Mouse (Mus musculus) MEL (cell line): ENCODE data around the gene Tmem150a. TPM values are rescaled to one million over a fixed set of nuclear protein-coding genes. Genes with fewer than 3 reads are reported as not detected.

Experiments used
- DNase-seq: peaks from one replicate; pipeline ENCODE4 v3.0.0; 2011; ENCODE audit warnings: low read depth, low spot score
- H3K27ac ChIP-seq: 2 replicates; pipeline ENCODE4 v1.5.1; 2012; ENCODE audit warnings: low read depth, mild to moderate bottlenecking, control low read depth, low read length, moderate library complexity; ENCODE audit not compliant: control insufficient read depth
- H3K27me3 ChIP-seq, 2 experiments: fragments of 150-350 bp in 1 of 2; sonication (generic) in 1 of 2; 2 replicates each; pipeline ENCODE4 v1.6.1; 2012; ENCODE audit warnings: low read length in 2 of 2, mild to moderate bottlenecking in 2 of 2, improper control_type of control experiment in 1 of 2, moderate library complexity in 1 of 2; ENCODE audit not compliant: insufficient read depth in 2 of 2, control insufficient read depth in 1 of 2
- H3K36me3 ChIP-seq, 2 experiments: 2 replicates each; pipeline ENCODE4 v1.6.1; 2012 to 2014; ENCODE audit warnings: low read length in 2 of 2, improper control_type of control experiment in 1 of 2, inconsistent platforms in 1 of 2, mild to moderate bottlenecking in 1 of 2; ENCODE audit not compliant: insufficient read depth in 2 of 2, control insufficient read depth in 1 of 2
- H3K4me1 ChIP-seq, 2 experiments: fragments of 150-350 bp in 1 of 2; sonication (generic) in 1 of 2; 2 replicates each; pipeline ENCODE4 v1.6.1; 2012; ENCODE audit warnings: low read length in 2 of 2, improper control_type of control experiment in 1 of 2, mild to moderate bottlenecking in 1 of 2; ENCODE audit not compliant: insufficient read depth in 2 of 2, control insufficient read depth in 1 of 2
- H3K4me3 ChIP-seq, 2 experiments: fragments of 150-350 bp in 1 of 2; sonication (generic) in 1 of 2; 2 replicates each; pipeline ENCODE4 v1.5.1; 2012; ENCODE audit warnings: low read depth in 2 of 2, low read length in 2 of 2, mild to moderate bottlenecking in 2 of 2, moderate library complexity in 2 of 2, control low read depth in 1 of 2, improper control_type of control experiment in 1 of 2; ENCODE audit not compliant: control insufficient read depth in 1 of 2, insufficient read depth in 1 of 2
- H3K79me2 ChIP-seq: 2 replicates; pipeline ENCODE4 v1.6.1; 2012; ENCODE audit warnings: mild to moderate bottlenecking, low read length, moderate library complexity; ENCODE audit not compliant: control insufficient read depth, poor library complexity, insufficient read depth
- H3K9ac ChIP-seq: 2 replicates; pipeline ENCODE4 v1.6.1; 2012; ENCODE audit warnings: low read depth, mild to moderate bottlenecking, control low read depth, low read length, moderate library complexity; ENCODE audit not compliant: control insufficient read depth, poor library complexity, severe bottlenecking
- H3K9me3 ChIP-seq: fragments of 150-350 bp; sonication (generic); replicated peaks from 2 replicates; pipeline ENCODE4 v1.6.1; 2012; ENCODE audit warnings: mild to moderate bottlenecking, low read length, improper control_type of control experiment, moderate library complexity; ENCODE audit not compliant: insufficient read depth
- CTCF ChIP-seq, 3 experiments: IDR thresholded peaks in 2 of 3; conservative IDR thresholded peaks in 1 of 3; 2 replicates each; pipeline ENCODE4 v1.5.1; 2011 to 2012; ENCODE audit warnings: low read length in 3 of 3, low read depth in 2 of 3, mild to moderate bottlenecking in 2 of 3, improper control_type of control experiment in 1 of 3, inconsistent platforms in 1 of 3, mixed read lengths in 1 of 3, moderate library complexity in 1 of 3; ENCODE audit not compliant: control insufficient read depth in 1 of 3, insufficient read depth in 1 of 3, poor library complexity in 1 of 3, severe bottlenecking in 1 of 3
- ELF1 ChIP-seq: IDR thresholded peaks from 2 replicates; pipeline ENCODE4 v1.6.1; 2014; ENCODE audit warnings: low read depth, mild to moderate bottlenecking, inconsistent platforms, low read length, improper control_type of control experiment, moderate library complexity
- EP300 ChIP-seq, 2 experiments: IDR thresholded peaks; 2 replicates each; pipeline ENCODE4 v1.6.1; 2011; ENCODE audit warnings: improper control_type of control experiment in 2 of 2, low read length in 2 of 2, low read depth in 1 of 2, mild to moderate bottlenecking in 1 of 2
- ETS1 ChIP-seq: IDR thresholded peaks from 2 replicates; pipeline ENCODE4 v1.6.1; 2012; ENCODE audit warnings: low read depth, mild to moderate bottlenecking, inconsistent platforms, low read length, improper control_type of control experiment, moderate library complexity
- GABPA ChIP-seq: IDR thresholded peaks from 2 replicates; pipeline ENCODE4 v1.6.1; 2012; ENCODE audit warnings: low read depth, mild to moderate bottlenecking, inconsistent platforms, low read length, improper control_type of control experiment, moderate library complexity
- HCFC1 ChIP-seq: IDR thresholded peaks from 2 replicates; pipeline ENCODE4 v1.6.1; 2012; ENCODE audit warnings: low read depth, mild to moderate bottlenecking, inconsistent platforms, low read length, improper control_type of control experiment, moderate library complexity
- JUND ChIP-seq: IDR thresholded peaks from 2 replicates; pipeline ENCODE4 v1.6.1; 2011; ENCODE audit warnings: low read depth, mild to moderate bottlenecking, improper control_type of control experiment, low read length
- KAT2A ChIP-seq: conservative IDR thresholded peaks from 2 replicates; pipeline ENCODE4 v1.6.1; 2012; ENCODE audit warnings: low read depth, low read length, improper control_type of control experiment, inconsistent platforms
- MAFK ChIP-seq: IDR thresholded peaks from 2 replicates; pipeline ENCODE4 v1.6.1; 2011; ENCODE audit warnings: low read depth, mild to moderate bottlenecking, low read length, improper control_type of control experiment, borderline replicate concordance
- MAX ChIP-seq: IDR thresholded peaks from 2 replicates; pipeline ENCODE4 v1.6.1; 2011; ENCODE audit warnings: low read length, improper control_type of control experiment
- MAZ ChIP-seq: IDR thresholded peaks from 2 replicates; pipeline ENCODE4 v1.6.1; 2012; ENCODE audit warnings: low read depth, mild to moderate bottlenecking, inconsistent platforms, low read length, improper control_type of control experiment
- MEF2A ChIP-seq: IDR thresholded peaks from 2 replicates; pipeline ENCODE4 v1.6.1; 2014; ENCODE audit warnings: low read depth, mild to moderate bottlenecking, inconsistent platforms, low read length, improper control_type of control experiment; ENCODE audit not compliant: poor library complexity, insufficient replicate concordance, severe bottlenecking; ENCODE audit errors: extremely low read depth
- MXI1 ChIP-seq: IDR thresholded peaks from 2 replicates; pipeline ENCODE4 v1.6.1; 2011; ENCODE audit warnings: mild to moderate bottlenecking, low read depth, low read length, improper control_type of control experiment
- MYB ChIP-seq: IDR thresholded peaks from 2 replicates; pipeline ENCODE4 v1.6.1; 2011; ENCODE audit warnings: mild to moderate bottlenecking, low read depth, low read length, improper control_type of control experiment
- MYC ChIP-seq: IDR thresholded peaks from 2 replicates; pipeline ENCODE4 v1.6.1; 2011; ENCODE audit warnings: low read depth, mild to moderate bottlenecking, low read length, improper control_type of control experiment, moderate library complexity
- POLR2AphosphoS2 ChIP-seq: IDR thresholded peaks from 2 replicates; pipeline ENCODE4 v1.6.1; 2011; ENCODE audit warnings: low read length, improper control_type of control experiment
- POLR2AphosphoS5 ChIP-seq: IDR thresholded peaks from 2 replicates; pipeline ENCODE4 v1.6.1; 2012; ENCODE audit warnings: low read depth, borderline replicate concordance, mild to moderate bottlenecking, inconsistent platforms, low read length, moderate library complexity, mixed read lengths
- RAD21 ChIP-seq: IDR thresholded peaks from 2 replicates; pipeline ENCODE4 v1.6.1; 2011; ENCODE audit warnings: mild to moderate bottlenecking, low read depth, low read length, improper control_type of control experiment
- SIN3A ChIP-seq: IDR thresholded peaks from 2 replicates; pipeline ENCODE4 v1.6.1; 2012; ENCODE audit warnings: low read length, improper control_type of control experiment, inconsistent platforms
- SMC3 ChIP-seq: IDR thresholded peaks from 2 replicates; pipeline ENCODE4 v1.6.1; 2011; ENCODE audit warnings: low read depth, low read length, improper control_type of control experiment
- TCF12 ChIP-seq: IDR thresholded peaks from 2 replicates; pipeline ENCODE4 v1.6.1; 2014; ENCODE audit warnings: low read depth, mild to moderate bottlenecking, inconsistent platforms, low read length, improper control_type of control experiment, moderate library complexity
- USF1 ChIP-seq: IDR thresholded peaks from 2 replicates; pipeline ENCODE4 v1.6.1; 2014; ENCODE audit warnings: low read depth, mild to moderate bottlenecking, inconsistent platforms, low read length, improper control_type of control experiment, moderate library complexity
- USF2 ChIP-seq, 2 experiments: IDR thresholded peaks; 2 replicates each; pipeline ENCODE4 v1.6.1; 2011 to 2012; ENCODE audit warnings: improper control_type of control experiment in 2 of 2, low read length in 2 of 2, borderline replicate concordance in 1 of 2, inconsistent platforms in 1 of 2, low read depth in 1 of 2, mild to moderate bottlenecking in 1 of 2; ENCODE audit not compliant: insufficient read depth in 1 of 2
- ZC3H11A ChIP-seq: IDR thresholded peaks from 2 replicates; pipeline ENCODE4 v1.6.1; 2012; ENCODE audit warnings: low read depth, mild to moderate bottlenecking, inconsistent platforms, low read length, improper control_type of control experiment
- ZKSCAN1 ChIP-seq: IDR thresholded peaks from 2 replicates; pipeline ENCODE4 v1.6.1; 2012; ENCODE audit warnings: low read depth, mild to moderate bottlenecking, inconsistent platforms, low read length, improper control_type of control experiment, moderate library complexity
- ZNF384 ChIP-seq: IDR thresholded peaks from 2 replicates; pipeline ENCODE4 v1.6.1; 2012; ENCODE audit warnings: low read depth, mild to moderate bottlenecking, inconsistent platforms, low read length, improper control_type of control experiment
- polyA plus RNA-seq, 2 experiments: library from polyadenylated mRNA; stranded (reverse) in 1 of 2; unstranded in 1 of 2; fragments of >175 nt in 1 of 2; fragments of >200 nt in 1 of 2; gene quantifications; 2 replicates each; pipeline versions ENCODE4 v1.2.1 to v1.2.4; 2012; ENCODE audit warnings: low replicate concordance in 2 of 2, low read depth in 1 of 2; ENCODE audit not compliant: insufficient read length in 2 of 2, insufficient read depth in 1 of 2, missing spikeins in 1 of 2
- total RNA-seq: library from RNA; depleted of rRNA; stranded (reverse); fragments of 300-350 nt; gene quantifications from 2 replicates; pipeline ENCODE4 v1.2.3, GENCODE M21; 2012

The Tmem150a gene
- total and polyA plus RNA-seq, 3 experiments, result 0.15 to 2.5 TPM; not detected in 1

DNA sequence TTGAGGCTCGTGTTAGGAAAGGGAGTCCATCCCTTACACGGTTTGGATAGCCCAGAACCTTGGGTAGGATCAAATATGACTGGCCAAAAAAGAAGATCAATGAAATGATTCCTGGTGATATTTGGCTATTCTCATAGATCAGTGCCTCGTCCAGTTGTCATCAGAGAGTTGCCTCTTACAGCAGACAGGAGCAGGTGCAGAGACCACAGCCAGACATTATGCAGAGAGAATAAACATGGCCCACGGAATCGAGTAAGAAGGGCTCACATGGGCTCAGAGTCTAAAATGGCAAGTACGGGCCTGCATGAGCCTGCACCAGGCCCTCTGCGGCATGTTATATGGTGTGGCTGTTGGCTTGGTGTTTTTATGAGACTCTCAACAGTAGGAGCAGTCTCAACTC lies 50.1 kb downstream of the Tmem150a start:
- no peak for DNase-seq
- no peak for TF ChIP-seq KAT2A
- TF ChIP-seq MAFK, result no peak
- no peak for TF ChIP-seq MYC
- TF ChIP-seq SIN3A, result no peak
- no peak for TF ChIP-seq ZKSCAN1
- no peak for TF ChIP-seq ELF1
- no peak for TF ChIP-seq JUND
- TF ChIP-seq USF1, result no peak
- TF ChIP-seq POLR2AphosphoS2, result no peak
- no peak for TF ChIP-seq POLR2AphosphoS5
- TF ChIP-seq MYB, result no peak
- no peak for TF ChIP-seq HCFC1
- TF ChIP-seq MEF2A, result no peak
- TF ChIP-seq, all 39 proteins: peak for 0
- Histone ChIP-seq H3K4me3 (no peak overlapping the region), H3K9me3 (no peaks in the 10 kb centered on the region), H3K4me1 (peaks cover 2 to 15% of the 10 kb centered on the region in 2 experiments; a peak in 3 of 4 replicates), H3K9ac (no peak overlapping the region), H3K36me3 (peaks cover 0 to 11% of the 10 kb centered on the region in 2 experiments; a peak in 2 of 4 replicates), H3K27me3 (no peaks in the 10 kb centered on the region), H3K79me2 (no peaks in the 10 kb centered on the region), H3K27ac (no peak overlapping the region)

DNA sequence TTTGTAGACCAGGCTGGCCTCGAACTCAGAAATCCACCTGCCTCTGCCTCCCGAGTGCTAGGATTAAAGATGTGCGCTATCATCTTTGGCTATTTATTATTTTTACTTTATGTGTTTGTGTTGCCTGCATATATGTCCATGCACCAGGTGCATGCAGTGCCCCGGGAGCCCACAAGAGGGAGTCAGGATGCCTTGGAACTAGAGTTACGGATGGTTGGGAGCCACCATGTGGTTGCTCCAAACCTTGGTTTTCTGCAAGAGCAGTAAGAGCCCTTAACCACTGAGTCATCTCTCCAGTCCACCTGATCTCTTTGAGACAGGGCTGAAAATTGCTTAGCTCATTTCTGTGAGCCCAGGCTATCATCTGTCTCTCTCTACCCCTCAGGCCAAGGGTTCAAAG lies 51.9 kb downstream of the Tmem150a start:
- peak; percentile 96 for DNase-seq
- peaks cover 0 to 11% of the 10 kb centered on the region in 2 experiments; a peak in 2 of 4 replicates for H3K36me3 ChIP-seq
- no peak overlapping the region for H3K27ac ChIP-seq
- no peaks in the 10 kb centered on the region for H3K9me3 ChIP-seq
- TF ChIP-seq MYB (no peak), ETS1 (peak; percentile 58; the same call in 1 of the 2 replicates), MYC (peak; percentile 92), ELF1 (peak; percentile 36; the same call in 1 of the 2 replicates), MAX (peak; percentile 71), SMC3 (peak; percentile 99), SIN3A (peak; percentile 76), MXI1 (0 out of 2 replicates have a peak, but pooled peaks have one; percentile 43), EP300 (IDR thresholded peaks at IDR 0.05; ENCODE audit: low read depth in 1 of 2, low read length in 2 of 2) (peak in 1 of 2 experiments; percentile 39; a peak in 2 of 4 replicates), GABPA (no peak), ZC3H11A (peak; percentile 83), RAD21 (peak; percentile 79), USF1 (peak; percentile 42), CTCF (IDR thresholded peaks at IDR 0.05 in 2 of 3, conservative IDR thresholded peaks at IDR 0.05 in 1 of 3; ENCODE audit: control insufficient read depth in 1 of 3, insufficient read depth in 1 of 3, low read depth in 2 of 3, low read length in 3 of 3, poor library complexity in 1 of 3, severe bottlenecking in 1 of 3) (peak in 2 of 3 experiments; percentile 84 to 99), USF2 (IDR thresholded peaks at IDR 0.05; ENCODE audit: borderline replicate concordance in 1 of 2, insufficient read depth in 1 of 2, low read depth in 1 of 2, low read length in 2 of 2) (no peak), HCFC1 (peak; percentile 52; the same call in 1 of the 2 replicates), JUND (peak; percentile 79; the same call in 1 of the 2 replicates), TCF12 (no peak), ZNF384 (peak; percentile 63; the same call in 1 of the 2 replicates), MAZ (no peak; the same call in 1 of the 2 replicates)
- TF ChIP-seq, all 39 proteins: peak for 15
- Histone ChIP-seq H3K9ac (no peak overlapping the region), H3K79me2 (no peaks in the 10 kb centered on the region; the same call in 1 of the 2 replicates), H3K4me1 (peaks cover 2 to 15% of the 10 kb centered on the region in 2 experiments; a peak in 3 of 4 replicates), H3K27me3 (no peaks in the 10 kb centered on the region), H3K4me3 (no peak overlapping the region)
